Mouse (Mus musculus): ENCODE measurements around the gene Tbl2.

The Tbl2 gene

DNA sequence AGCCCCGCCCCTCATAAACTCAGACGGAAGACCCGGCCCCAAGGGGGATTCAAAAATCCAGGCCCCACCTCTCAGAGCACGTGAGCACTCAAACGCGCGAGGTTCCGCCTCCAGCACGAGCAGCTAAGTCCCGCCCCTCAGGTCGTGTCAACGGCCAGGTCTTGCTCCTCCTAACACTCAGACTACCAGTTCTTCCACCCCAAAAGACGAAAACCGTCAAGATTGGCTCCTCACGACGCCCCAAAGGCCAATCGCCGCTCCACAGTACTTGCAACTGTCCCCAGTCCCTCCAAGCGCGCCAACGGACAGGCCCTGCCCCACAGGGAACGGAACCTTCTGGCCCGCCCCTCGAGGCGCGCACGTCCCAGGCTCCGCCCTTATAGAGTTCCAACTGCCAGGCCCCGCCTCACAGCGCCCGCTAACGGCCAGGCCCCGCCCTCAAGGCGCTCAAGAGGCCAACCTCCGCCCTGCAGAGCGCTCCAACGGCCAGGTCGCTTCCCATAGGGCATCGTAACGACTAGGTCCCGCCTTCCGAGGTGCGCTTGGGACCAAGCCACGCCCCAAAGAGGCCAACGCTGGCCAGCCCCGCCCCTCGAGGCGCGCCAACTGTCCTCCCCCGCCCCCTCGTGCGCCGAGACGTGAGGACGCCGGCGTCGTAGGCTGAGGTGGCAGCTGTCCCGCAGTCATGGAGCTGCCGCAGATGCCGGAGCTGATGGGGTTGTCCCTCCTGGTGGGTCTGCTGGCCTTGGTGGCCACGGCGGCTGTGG is at the start of gene Tbl2:
Gene Tbl2 (plus strand): TSS at position 605 of the 767 bp plus-strand sequence.
- in situ Hi-C loops (cut with MboI) = no loop called here

- in situ Hi-C loops (cut with MboI) = no loop called here
These were observed 48.5 kb upstream of the Tbl2 start for GRCm38 (mm10) chr5:135100981-135101380.

GRCm38 (mm10) chr5:135103999-135104660 is 45.3 kb upstream of the Tbl2 start:
- in situ Hi-C loops (cut with MboI) = no loop called here

GRCm38 (mm10) chr5:135106758-135107256 is 42.6 kb upstream of the Tbl2 start:
- in situ Hi-C loops (cut with MboI) = no loop called here

DNA sequence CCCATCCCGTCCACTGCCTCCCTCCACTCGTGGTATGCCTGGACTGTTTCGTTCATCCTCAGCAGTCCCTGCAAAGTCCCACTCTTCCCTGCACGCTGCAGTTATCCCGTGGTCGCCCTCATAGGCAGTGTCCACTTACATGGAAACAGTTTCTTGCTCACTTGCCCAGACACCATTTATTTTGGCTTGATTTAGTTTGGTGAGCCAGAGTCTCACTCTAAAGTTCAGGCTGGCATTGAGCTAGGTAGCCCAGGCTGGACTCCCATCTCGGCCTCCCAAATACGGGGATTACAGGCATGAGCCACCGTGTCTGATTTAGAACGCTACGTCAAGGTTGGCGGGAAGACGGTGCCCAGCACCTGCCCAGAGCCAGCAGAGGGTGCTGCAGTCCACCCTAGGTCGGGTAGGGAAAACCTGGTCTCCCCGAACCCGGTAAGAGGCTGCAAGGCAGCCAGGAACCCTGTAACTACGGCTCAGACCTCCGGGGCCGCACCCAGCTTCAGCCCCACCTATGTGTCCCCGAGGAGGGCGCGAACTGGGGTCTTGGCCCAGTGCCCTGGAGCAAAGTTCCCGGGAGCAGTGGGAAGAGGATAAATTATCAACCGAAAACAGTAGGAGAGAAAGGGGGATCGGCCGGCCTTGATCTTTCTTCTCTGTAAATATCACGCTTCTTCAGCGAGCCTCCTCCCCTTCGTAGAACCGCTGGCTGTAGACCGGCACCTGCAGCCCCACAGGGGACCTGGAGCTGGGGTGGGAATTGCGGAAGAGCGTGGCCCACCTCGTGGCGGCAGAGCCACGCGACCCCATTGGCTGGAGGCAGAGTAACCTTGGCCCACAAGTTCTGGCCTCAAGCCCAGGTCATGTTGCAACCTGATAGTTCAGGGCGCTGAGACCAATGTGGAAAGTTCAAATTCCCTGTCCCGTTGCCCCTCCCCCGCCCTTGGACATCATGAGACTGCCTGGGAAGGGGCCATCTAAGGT is 41.6 kb upstream of the Tbl2 start:
- in situ Hi-C loops (cut with MboI) = no loop called here

DNA sequence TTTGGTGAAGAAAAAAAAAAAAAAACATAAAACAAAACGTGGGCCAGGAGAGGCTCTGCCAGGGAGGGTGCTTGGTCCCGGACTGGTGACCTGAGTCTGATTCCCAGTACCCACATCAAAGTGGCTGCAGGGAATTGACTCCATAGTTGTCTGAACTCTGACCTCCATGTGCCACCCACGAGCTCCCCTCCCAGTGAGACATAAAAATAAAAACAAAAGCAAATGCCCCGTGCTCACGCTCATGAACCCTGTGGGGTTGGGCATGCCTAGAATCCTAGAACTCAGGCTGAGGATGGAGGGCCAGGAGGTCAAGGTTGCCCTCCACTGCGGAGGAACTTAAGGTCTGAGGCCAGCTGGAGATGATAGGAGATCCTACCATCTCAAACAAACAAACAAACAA is 40.4 kb upstream of the Tbl2 start:
- in situ Hi-C loops (cut with MboI) = no loop called here

DNA sequence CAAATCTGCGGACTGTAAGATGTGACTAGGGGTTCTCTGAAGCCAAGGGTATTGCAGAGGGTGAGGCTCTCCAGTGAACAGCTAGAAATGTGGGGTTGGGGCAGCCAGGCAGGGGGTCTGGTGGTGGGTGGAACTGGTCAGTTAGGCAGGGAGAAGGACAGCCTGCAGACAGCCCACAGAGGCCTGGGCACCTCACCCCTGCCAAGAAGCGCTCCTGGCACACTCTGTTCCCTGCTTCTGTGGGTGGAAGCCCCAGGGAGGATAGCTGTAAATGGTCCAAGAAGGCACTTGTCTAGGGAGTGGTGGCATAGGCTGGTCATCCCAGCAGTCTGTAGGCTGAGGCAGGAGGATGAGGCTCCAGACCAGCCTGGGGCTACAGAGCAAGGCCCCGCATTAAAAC is 40.0 kb upstream of the Tbl2 start:
- in situ Hi-C loops (cut with MboI) = no loop called here

DNA sequence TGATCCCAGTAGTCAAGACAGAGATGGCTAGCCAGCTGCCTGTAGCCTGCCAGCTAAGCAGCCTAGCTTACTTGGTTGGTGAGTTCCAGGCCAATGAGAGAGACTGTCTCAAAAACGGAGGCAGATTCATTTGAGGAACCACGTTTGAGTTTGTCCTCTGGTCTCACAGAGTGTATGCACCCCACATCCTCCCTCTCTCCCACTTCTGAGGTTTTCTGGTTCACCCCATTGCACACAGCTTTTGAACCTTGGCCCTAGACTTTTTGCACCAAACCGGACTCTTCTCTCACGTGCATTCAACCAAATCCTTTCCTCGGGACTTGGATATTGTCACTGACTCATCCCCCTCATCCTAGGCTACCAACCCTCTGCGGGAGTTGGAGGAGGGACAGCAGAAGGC is 39.5 kb upstream of the Tbl2 start:
- in situ Hi-C loops (cut with MboI) = loop anchor here (10.0 kb wide), 1 partner anchor 85 kb away; no protein-coding TSS in a partner anchor

DNA sequence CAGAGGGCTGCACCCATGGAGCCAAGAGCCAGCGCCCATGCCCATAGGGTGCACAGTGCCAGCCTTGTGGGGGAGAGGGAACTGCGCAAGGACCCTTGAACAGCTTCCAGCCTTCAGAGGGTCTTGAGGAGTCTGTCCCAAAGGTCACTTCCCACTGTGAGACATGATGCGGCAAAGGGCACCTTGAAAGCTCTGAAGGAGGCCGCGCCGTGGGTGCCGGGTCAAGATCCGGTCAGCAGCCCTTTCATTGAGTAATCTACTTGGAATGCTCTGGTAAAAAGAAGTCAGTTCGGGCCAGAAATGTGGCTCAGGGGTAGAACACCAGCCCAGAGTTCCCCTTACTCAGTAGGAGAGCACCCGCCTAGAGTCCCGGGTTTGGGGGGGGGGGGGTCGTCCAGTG is 35.7 kb upstream of the Tbl2 start:
- in situ Hi-C loops (cut with MboI) = loop anchor here (10.0 kb wide), 1 partner anchor 81 kb away; no protein-coding TSS in a partner anchor

DNA sequence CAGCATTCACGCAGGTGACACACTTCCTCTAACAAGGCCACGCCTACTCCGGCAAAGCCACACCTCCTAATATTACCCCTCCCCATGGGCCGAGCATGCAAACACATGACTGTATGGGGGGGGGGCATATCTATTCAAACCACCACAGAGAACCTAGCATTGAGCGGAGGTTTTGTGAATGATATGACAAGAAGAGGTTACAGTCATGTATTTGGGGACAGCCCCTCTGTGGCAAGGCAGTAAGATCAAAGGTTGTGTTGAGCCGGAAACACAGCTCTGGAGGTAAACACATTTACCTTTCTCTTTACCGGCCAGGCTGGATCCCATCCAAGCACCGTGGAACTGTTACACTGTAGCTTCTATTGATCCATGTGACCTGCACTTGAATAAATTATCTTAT is 34.2 kb upstream of the Tbl2 start:
- in situ Hi-C loops (cut with MboI) = loop anchor here (10.0 kb wide), 1 partner anchor 80 kb away; no protein-coding TSS in a partner anchor

GRCm38 (mm10) chr5:135118589-135119081 is 30.8 kb upstream of the Tbl2 start:
- in situ Hi-C loops (cut with MboI) = loop anchor here (10.0 kb wide), 1 partner anchor 76 kb away; no protein-coding TSS in a partner anchor

DNA sequence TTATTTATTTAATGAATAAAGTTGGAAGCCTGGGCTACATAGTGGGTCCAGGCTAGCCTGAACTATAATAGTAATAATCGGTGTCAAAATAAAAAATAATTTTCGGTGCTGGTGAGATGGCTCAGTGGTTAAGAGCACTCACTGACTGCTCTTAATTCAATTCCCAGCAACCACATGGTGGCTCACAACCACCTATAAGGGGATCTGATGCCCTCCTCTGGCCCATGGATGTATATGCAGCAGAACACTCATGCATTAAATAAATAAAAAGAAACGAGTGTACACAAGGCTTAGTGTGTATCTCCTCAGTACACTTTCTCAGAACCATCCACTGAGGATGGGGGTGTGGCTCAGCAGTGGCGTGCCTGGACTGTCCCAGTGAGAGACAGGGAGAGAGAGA is 28.7 kb upstream of the Tbl2 start:
- in situ Hi-C loops (cut with MboI) = no loop called here

DNA sequence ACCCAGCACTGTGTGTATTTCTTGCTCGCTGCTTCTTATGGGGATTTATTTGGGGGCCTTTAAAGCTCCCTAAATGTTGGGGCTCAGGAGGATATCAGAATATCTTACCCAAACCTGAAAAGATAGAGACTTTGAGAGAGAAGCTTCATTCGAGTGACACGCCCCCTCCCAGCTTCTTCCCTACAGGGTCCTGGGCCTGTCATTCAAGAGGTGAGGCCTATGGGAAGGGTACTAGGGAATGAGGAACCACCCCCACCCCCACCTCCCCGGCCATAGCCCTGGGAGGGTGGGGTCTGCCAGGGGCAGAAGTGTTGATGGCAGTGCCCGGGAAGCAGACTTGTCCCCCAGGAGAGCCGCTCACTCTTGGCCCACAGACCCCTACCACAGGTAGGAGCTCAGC is 23.3 kb upstream of the Tbl2 start:
- in situ Hi-C loops (cut with MboI) = no loop called here

DNA sequence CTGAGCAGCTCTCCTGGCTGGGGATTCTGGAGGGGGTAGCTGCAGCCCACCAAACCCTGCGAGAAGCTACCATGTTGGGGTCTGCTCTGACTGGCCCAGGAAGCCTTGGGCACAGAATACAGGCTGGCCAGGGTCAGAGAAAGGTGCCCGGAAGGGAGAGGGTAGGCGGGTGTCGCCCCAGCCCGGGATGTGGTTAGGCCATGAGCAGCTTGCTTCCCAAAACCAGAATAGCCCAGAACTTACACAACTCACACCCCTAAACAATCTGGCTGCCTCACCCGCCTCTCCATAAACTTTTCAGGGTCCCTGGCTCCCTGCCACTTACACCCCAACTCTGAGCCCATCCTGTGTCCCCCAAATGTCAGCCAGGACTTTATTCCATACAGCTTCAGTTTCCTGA is 21.8 kb upstream of the Tbl2 start:
- in situ Hi-C loops (cut with MboI) = no loop called here

DNA sequence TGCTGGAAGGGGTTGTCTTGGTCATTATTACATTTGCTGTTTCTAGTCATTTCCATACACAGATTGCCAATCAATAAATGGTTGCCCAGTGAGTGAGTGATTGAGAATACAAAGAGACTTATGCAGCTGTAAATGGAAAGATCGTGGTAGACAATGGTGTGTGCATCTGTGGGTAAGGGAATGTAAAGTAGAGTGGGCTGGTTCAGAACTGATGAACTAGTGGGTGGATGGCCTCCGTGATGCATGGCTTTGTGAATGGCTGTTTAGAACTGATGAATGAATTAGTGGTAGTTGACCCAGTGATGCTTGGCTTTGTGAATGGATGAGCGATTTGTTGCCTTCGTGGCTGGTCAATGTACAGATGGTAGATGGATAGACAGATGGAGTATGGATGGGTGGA is 19.7 kb upstream of the Tbl2 start:
- in situ Hi-C loops (cut with MboI) = no loop called here

DNA sequence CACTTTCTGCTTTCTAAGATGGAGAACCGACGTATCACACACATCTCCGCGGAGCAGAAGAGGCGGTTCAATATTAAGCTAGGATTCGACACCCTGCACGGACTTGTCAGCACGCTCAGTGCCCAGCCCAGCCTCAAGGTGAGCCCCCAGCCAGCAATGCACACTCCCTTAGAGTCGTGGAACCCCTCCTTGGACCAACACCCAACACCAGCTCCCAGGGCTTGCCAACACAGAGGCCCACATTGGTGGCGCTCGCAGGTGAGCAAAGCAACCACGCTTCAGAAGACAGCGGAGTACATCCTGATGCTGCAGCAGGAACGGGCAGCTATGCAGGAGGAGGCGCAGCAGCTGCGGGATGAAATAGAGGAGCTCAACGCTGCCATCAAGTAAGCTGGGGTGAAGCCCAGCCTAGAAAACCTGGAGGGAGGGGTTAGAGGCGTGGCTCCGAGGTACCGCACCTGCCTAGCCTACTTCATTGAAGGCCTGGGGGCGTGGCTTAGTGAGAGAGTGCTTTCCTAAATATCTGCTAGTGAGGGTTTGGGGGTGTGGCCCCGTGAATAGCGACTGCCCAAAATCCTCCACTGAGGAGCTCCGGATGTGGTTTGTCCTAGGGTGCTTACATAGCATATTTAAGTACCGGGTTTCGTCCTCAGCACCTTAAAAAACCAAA is 15.6 kb upstream of the Tbl2 start:
- in situ Hi-C loops (cut with MboI) = no loop called here

GRCm38 (mm10) chr5:135134534-135134933 is 14.9 kb upstream of the Tbl2 start:
- in situ Hi-C loops (cut with MboI) = no loop called here

GRCm38 (mm10) chr5:135139881-135140280 is 9.6 kb upstream of the Tbl2 start:
- in situ Hi-C loops (cut with MboI) = no loop called here

DNA sequence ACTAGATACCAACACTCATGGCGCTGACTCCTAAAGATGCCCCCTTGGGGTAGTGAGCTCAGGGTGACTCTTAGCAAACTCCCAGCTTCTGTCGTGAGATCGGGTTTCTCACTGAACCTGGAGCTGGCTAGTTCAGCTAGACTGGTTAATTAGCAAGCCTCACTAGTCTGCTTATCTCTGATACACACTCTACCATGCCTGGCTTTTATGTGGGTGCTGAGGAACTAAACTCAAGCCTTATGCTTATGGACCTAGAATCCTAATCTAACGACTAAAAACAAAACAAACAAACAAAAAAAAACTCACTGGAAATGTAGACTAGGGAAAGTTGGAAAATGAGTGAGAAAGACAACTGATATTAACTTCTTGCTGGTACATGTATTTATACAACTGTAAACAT is 5.0 kb upstream of the Tbl2 start:
- in situ Hi-C loops (cut with MboI) = no loop called here

- in situ Hi-C loops (cut with MboI) = no loop called here
These were observed 3.9 kb upstream of the Tbl2 start for GRCm38 (mm10) chr5:135145532-135145931.

- in situ Hi-C loops (cut with MboI) = no loop called here
These were observed 3.5 kb upstream of the Tbl2 start for GRCm38 (mm10) chr5:135145955-135146354.
